Mouse (Mus musculus) left cerebral cortex, adult 18-20 months (tissue): ENCODE results near the gene Fam166a. TPM values are rescaled to one million over a fixed set of nuclear protein-coding genes. Genes with fewer than 3 reads are reported as not detected.

Experiments used
- DNase-seq, 2 experiments: peaks; one replicate each; pipeline ENCODE4 v3.0.0; 2021 to 2022; ENCODE audit warnings: low spot score in 2 of 2, mixed read lengths in 1 of 2
- long read RNA-seq, 2 experiments: library from polyadenylated mRNA; stranded (forward); transcript quantifications; one replicate each; pipeline ENCODE4 v2.0.0; 2021
- total RNA-seq, 2 experiments: library from RNA; stranded (reverse); gene quantifications; 2 replicates each; pipeline ENCODE4 v1.2.3; 2021

Fam166a gene
- not detected for total RNA-seq
- long read RNA-seq, experiment 1: 0 reads
- long read RNA-seq, experiment 2: 0 reads

GRCm38 (mm10) chr2:25218445-25218844 lies at the start of gene Fam166a:
Gene Fam166a (plus strand): TSS chr2:25218745.
- no peak for DNase-seq

DNA sequence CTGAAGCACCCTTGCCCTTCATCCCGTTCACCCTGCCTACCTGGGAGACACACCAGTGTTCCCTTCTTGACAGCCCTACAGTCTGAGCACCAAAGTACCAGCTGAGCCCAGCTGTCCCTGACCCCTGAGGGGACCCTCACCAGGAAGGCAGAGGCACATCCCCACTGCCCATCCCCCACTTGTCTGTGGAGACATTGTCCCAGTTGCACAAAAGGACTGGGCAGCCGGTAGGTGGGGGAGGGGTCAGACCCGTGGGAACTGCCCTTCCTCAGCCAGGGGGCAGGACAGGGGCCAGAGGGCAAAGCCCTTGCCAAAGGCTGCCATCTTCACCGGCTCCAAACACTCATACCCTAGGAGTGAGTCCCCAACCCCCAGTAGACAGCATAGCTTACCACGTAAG lies 48.8 kb upstream of the Fam166a start:
- no peak for DNase-seq

- no peak for DNase-seq
Observed at GRCm38 (mm10) chr2:25170326-25171100, 48.0 kb upstream of the Fam166a start.

GRCm38 (mm10) chr2:25171101-25171768 lies 47.3 kb upstream of the Fam166a start:
- no peak for DNase-seq

GRCm38 (mm10) chr2:25171769-25172153 lies 46.8 kb upstream of the Fam166a start:
- DNase-seq: no peak

DNA sequence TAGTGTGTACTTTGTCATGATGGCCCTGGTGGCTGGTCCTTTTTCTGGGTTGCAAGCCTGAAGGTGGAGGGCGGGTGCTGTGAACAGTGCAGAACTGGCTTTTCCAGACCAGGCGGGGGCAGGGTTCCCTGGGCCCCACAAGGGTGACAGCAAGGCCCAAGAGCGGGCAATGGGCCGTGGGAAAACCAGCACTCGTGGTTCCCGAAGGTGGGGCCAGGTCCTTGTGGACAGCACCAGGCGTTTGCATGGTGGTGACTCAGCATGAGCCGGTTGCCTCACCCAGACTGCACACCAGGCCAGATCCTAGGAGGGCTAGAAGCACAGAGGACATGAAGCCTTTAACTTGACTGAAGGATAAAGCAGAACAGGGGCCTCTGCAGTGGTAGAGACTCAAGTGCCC lies 45.9 kb upstream of the Fam166a start:
- DNase-seq: no peak

GRCm38 (mm10) chr2:25173821-25174220 lies 44.7 kb upstream of the Fam166a start:
- no peak for DNase-seq

DNA sequence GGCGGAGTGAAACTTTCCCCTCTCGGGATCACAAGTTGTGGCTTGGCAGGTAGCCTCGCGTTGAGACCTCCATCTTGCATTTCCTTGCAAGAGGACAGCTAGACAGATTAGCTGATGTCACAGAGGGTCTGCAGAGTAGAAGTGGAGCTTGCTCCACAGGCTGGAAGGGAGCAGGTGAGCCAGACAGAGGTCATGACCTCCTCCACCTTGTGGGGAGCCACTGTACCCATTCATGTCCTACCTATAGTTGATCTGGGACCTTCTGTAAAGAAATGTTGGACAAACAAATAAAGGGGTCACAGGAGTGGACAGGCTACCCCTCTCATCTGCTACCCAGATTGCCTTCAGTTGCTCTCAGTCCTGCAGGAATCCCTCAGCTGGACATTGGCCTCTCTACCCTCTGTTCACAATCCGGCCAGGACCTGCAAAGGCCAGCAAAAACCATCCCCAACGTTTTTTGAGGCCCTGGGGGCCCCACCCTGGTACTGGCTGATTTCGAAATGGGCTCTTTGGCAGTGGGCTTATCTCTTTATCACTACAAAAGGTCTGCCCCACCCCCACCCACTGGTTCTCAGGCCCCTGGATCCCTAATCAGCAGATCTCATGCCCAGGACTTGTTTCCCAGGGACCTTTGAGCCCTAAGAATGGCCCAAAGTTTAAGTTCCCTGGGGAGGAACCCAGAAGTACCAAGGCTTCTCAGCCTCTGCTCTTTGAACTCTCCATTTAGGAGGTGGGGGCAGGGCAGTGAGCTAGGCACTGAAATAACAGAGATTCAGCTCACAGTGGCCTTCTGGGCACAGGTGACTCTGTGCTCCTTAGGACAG lies 43.5 kb upstream of the Fam166a start:
- DNase-seq: no peak

DNA sequence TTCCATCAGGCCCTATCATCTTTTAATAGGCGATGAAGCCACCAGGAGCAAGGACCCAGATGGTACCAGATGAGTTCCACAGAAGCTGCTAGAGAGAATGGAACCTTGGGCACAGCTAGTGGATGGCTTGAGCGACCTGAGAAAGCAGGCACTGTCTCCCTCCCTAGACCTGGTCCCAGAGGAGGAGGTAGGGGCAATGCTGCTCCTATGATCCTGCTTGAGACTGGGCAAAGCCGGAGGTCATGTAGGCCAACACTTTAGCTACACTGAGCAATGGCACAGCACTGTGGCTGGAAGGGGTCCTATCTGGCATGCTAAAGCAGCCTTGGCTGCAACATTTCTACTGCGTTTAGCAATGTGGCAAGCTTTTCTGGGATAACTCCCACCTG lies 42.9 kb upstream of the Fam166a start:
- no peak for DNase-seq

DNA sequence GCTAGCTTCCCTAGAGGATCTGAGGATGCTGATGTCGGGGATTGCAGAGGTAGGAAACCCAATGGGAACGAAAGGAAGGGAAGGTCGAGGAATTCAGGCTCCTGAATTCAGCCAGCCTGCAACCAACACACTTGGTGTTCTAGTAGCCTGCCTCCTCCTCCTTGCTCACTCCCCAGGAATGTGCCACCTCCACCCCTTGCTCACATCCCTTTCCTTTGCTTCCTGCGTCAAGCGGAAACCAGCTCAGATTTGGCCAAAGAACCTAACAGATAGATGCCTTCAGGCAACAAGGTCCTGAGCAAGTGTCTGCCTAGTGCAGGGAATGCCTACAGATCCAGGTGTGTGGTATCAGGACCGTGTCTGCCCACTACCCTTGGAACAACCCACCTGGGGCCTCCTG lies 42.0 kb upstream of the Fam166a start:
- DNase-seq: no peak

DNA sequence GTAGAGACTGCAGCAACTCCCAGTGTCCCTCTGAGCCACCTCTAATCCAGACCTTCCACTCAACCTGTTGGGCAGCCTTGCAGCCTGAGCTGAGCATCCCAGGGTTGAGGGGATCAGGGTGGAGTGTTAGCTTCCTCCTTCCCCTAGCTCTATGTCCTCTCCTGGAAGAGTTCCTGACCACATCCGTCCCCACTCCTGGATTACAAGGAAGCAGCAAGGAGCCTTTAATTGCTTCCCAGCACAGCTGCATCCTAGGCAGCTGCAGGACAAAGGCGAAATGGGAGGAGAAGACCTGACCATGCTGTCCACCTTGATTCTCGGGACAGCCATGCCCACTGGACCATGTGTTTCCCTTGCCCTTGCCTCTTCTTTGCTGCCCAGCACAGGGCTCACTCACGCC lies 41.5 kb upstream of the Fam166a start:
- no peak for DNase-seq

DNA sequence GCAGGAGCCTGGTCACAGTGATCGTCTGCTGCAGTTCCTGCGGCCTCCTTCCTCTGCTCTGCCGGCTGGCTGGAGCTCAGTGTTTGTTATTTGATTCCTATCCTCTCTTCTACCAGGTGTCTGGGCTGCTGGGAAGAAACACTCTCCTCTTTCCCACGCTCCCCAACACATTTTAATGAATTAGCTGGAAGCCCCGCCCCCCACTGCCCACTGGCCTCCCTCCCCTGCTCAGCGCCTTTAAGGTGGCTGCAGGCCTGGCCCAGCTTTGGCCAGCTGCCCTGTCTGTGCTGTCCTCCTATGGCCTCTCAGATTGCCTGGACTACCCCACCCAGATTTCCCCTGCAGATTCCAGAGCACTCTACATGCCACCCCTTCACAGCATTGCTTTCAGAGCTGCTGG lies 40.9 kb upstream of the Fam166a start:
- DNase-seq: peak in 1 of 2 experiments; percentile 47

- DNase-seq: no peak
Observed at GRCm38 (mm10) chr2:25178285-25178972, 40.1 kb upstream of the Fam166a start.

- no peak for DNase-seq
Observed at GRCm38 (mm10) chr2:25179566-25180217, 38.9 kb upstream of the Fam166a start.

DNA sequence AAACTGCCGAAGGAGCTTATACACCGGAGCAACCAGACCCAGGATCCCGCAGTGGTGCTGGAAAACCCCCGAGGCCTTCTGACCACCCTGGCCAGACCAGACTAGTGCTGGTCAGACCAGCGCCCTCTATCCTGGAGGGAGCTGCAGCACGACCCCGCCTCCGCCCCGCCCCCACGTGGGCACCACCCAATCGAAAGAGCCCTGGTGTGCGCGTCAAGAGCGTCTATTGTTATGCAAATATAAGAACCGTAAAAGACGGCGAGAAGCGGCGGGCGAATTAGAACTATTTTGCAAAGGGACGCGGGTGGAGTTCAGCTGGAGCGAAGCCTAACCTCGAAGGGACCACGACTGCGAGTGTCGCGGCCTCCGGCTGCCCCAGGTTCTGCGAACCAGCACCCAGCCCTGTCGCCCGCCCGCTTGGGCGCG lies 38.1 kb upstream of the Fam166a start, which contains the start of gene Nrarp:
Nrarp (plus strand) TSS at position 281 of the 426 bp plus-strand sequence.
- peak; percentile 86 to 90 for DNase-seq

DNA sequence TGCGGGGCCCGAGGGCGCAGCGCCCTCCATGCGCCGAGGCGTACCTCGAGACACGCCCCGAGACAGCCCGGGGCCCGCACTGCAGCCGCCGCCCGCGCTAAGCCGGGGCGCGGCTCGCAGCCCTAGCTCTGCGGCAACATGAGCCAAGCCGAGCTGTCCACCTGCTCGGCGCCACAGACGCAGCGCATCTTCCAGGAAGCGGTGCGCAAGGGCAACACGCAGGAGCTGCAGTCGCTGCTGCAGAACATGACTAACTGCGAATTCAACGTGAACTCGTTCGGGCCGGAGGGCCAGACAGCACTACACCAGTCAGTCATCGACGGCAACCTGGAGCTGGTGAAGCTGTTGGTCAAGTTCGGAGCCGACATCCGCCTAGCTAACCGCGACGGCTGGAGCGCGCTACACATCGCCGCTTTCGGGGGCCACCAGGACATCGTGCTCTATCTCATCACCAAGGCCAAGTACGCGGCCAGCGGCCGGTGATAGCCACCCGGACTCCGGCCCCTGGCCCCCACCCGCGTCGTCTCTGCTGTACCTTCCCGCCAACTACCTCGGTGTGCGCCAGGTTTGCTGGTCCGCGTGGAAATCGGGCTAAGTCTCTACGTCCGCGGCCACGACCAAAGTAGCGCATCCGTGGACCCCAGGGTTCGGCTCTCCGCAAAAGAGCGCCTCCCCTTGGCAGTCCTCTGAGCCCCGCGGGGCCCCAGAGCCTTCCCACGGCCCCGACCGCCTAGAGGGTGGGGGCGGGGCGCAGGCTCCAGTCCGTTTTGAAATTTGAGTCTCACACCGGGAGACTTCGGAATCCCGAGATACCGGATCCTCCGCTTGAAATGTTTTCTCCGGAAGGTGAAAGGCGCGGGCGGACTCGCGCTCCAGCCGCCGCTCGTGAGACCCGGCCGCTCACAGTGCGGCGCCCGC lies 37.3 kb upstream of the Fam166a start:
- peak in 1 of 2 experiments; percentile 41 for DNase-seq

- DNase-seq: no peak
Observed at GRCm38 (mm10) chr2:25181891-25182397, 36.6 kb upstream of the Fam166a start.

- no peak for DNase-seq
Observed at GRCm38 (mm10) chr2:25182664-25183063, 35.9 kb upstream of the Fam166a start.

DNA sequence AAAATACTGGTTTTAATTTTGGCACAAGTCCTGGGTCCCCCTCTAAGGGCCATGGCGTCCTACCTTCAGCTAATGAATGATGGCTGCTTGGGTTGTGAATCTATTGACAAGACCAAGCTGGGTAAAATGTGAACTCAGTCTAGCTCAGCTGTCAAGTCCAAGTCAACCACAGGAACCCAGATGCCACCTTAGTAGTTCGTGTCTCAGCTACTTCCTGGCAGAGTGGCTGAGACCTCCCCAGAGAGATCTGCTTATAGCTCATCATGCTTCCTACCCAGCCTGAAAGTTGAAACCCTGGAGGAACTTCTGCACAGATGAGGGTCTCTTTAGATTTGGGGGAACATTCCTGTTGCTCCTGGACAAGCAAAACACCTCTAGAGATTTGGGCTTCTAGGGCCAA lies 35.2 kb upstream of the Fam166a start:
- DNase-seq: no peak
